Mouse (Mus musculus) urinary bladder, postnatal 10 days (tissue): Measurements from ENCODE around the gene Igfbp2.

Source experiments
- DNase-seq: peaks from one replicate; pipeline ENCODE4 v3.0.0; 2022; ENCODE audit warnings: low spot score

The Igfbp2 gene

GRCm38 (mm10) chr1:72815184-72815583 lies 9.1 kb upstream of the Igfbp2 start:
- no peak for DNase-seq

- no peak for DNase-seq
Observed at GRCm38 (mm10) chr1:72815616-72816015, 8.7 kb upstream of the Igfbp2 start.

GRCm38 (mm10) chr1:72819995-72820394 lies 4.3 kb upstream of the Igfbp2 start:
- no peak for DNase-seq

GRCm38 (mm10) chr1:72822893-72823292 lies 1.4 kb upstream of the Igfbp2 start:
- no peak for DNase-seq

GRCm38 (mm10) chr1:72824707-72825101 lies 401 bp downstream of the Igfbp2 start:
- no peak for DNase-seq

GRCm38 (mm10) chr1:72825286-72825685 lies 983 bp downstream of the Igfbp2 start:
- no peak for DNase-seq

GRCm38 (mm10) chr1:72825921-72826320 lies 1.6 kb downstream of the Igfbp2 start:
- DNase-seq = no peak

- DNase-seq = no peak
Observed at GRCm38 (mm10) chr1:72826446-72826845, 2.1 kb downstream of the Igfbp2 start.

- DNase-seq = no peak
Observed at GRCm38 (mm10) chr1:72826931-72827330, 2.6 kb downstream of the Igfbp2 start.

- no peak for DNase-seq
Observed at GRCm38 (mm10) chr1:72827411-72828315, 3.4 kb downstream of the Igfbp2 start.

GRCm38 (mm10) chr1:72828843-72829242 lies 4.5 kb downstream of the Igfbp2 start:
- DNase-seq = no peak

GRCm38 (mm10) chr1:72830485-72830884 lies 6.2 kb downstream of the Igfbp2 start:
- no peak for DNase-seq

GRCm38 (mm10) chr1:72832715-72833153 lies 8.4 kb downstream of the Igfbp2 start:
- DNase-seq = no peak

- DNase-seq = no peak
Observed at GRCm38 (mm10) chr1:72833563-72833962, 9.3 kb downstream of the Igfbp2 start.

- DNase-seq = no peak
Observed at GRCm38 (mm10) chr1:72839356-72839755, 15.1 kb downstream of the Igfbp2 start.

- DNase-seq = no peak
Observed at GRCm38 (mm10) chr1:72839791-72840190, 15.5 kb downstream of the Igfbp2 start.

- no peak for DNase-seq
Observed at GRCm38 (mm10) chr1:72842666-72843459, 18.6 kb downstream of the Igfbp2 start.

- DNase-seq = no peak
Observed at GRCm38 (mm10) chr1:72844675-72845074, 20.4 kb downstream of the Igfbp2 start.

GRCm38 (mm10) chr1:72847849-72848380 lies 23.6 kb downstream of the Igfbp2 start:
- DNase-seq = no peak

- no peak for DNase-seq
Observed at GRCm38 (mm10) chr1:72849037-72849436, 24.7 kb downstream of the Igfbp2 start.

- DNase-seq = no peak
Observed at GRCm38 (mm10) chr1:72853759-72854158, 29.5 kb downstream of the Igfbp2 start.

GRCm38 (mm10) chr1:72854337-72855237 lies 30.3 kb downstream of the Igfbp2 start:
- no peak for DNase-seq
